10 mouse cellular contexts compared by ENCODE assay signal in the genomic region with DNA sequence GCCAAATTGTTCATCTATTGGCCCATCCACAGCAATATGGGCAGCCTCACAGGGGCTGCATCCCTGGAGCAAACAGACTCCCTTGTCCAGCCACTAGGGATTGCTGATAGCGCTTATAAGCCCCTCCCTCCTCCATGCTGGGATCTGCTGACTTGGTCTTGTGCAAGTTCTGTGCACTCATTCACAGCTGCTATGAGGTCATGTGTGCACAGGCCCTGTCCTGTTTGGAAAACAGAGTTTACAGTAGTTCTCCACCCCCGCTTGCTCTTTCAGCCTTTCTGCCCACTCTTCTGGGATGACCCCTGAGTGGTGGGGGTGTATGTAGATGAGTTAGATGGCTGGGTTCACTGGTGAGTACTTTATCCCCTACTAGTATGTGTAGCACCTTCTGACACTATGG.
DNase-seq lines count a peak whose midpoint lies in the region; ATAC-seq lines count a peak whose summit lies in the region.
"Had no signal": no experiment of that assay in that cellular context is flagged by ENCODE, and none has a peak within 500 bp of the region (broad histone marks: within the 10 kb centered on the region; RNA-seq: fewer than 3 reads in every experiment).

No protein-coding gene starts in this region.

- H3K4me3 ChIP-seq in heart, embryonic 10.5 days, result no peak overlapping the region
- no peak overlapping the region for H3K4me3 ChIP-seq in forebrain, embryonic 16.5 days (replicated peaks; ENCODE audit: low read length)

- intact Hi-C loops in heart, postnatal 10 days (cut with DNase I), result no loop called here

- 66% methylated on average over 2 of the region's 2 CpGs for WGBS in heart, embryonic 10.5 days
- WGBS in forebrain, embryonic 16.5 days, result 83% methylated on average over 2 of the region's 2 CpGs

- no peaks in the 10 kb centered on the region for H3K36me3 ChIP-seq in heart, embryonic 10.5 days
- no peaks in the 10 kb centered on the region for H3K36me3 ChIP-seq in forebrain, embryonic 16.5 days (ENCODE audit: control insufficient read depth, insufficient read depth)

- peak; percentile 98 for DNase-seq in heart, adult 11 months
- no peak for DNase-seq in heart, embryonic 10.5 days (ENCODE audit: low spot score)
- DNase-seq in ES-CJ7 (ENCODE audit: low read depth, low spot score), result peak; percentile 34
- DNase-seq in heart, postnatal 10 days, result peak; percentile 57 to 61
- peak; percentile 17 to 39 for DNase-seq in lung, postnatal 4 days
- no peak for DNase-seq in adrenal gland, postnatal 4 days (ENCODE audit: low spot score in 2 of 2)
- DNase-seq in urinary bladder, postnatal 25 days (ENCODE audit: low spot score), result no peak
- DNase-seq: kidney, postnatal 36 days had no signal

- H3K27ac ChIP-seq in heart, embryonic 10.5 days, result no peak overlapping the region
- no peak overlapping the region for H3K27ac ChIP-seq in forebrain, embryonic 16.5 days (ENCODE audit: low read length)

- no peaks in the 10 kb centered on the region for H3K4me1 ChIP-seq in heart, embryonic 10.5 days
- peaks cover 9% of the 10 kb centered on the region; the same call in 1 of the 2 replicates for H3K4me1 ChIP-seq in forebrain, embryonic 16.5 days (replicated peaks; ENCODE audit: control insufficient read depth, insufficient read depth, low read length)

- ATAC-seq in forebrain, embryonic 16.5 days, result no peak
- ATAC-seq: hindbrain, embryonic 16.5 days had no signal

- no peaks in the 10 kb centered on the region for H3K27me3 ChIP-seq in heart, embryonic 10.5 days (ENCODE audit: insufficient read depth, poor library complexity, severe bottlenecking)
- no peaks in the 10 kb centered on the region for H3K27me3 ChIP-seq in forebrain, embryonic 16.5 days (replicated peaks; ENCODE audit: control insufficient read depth, insufficient read depth, low read length)

- H3K4me2 ChIP-seq in forebrain, embryonic 16.5 days (ENCODE audit: low read length), result no peak overlapping the region

- no peaks in the 10 kb centered on the region for H3K9me3 ChIP-seq in heart, embryonic 10.5 days
- H3K9me3 ChIP-seq in forebrain, embryonic 16.5 days (ENCODE audit: control insufficient read depth, low read length), result no peaks in the 10 kb centered on the region

- no peak overlapping the region for H3K9ac ChIP-seq in forebrain, embryonic 16.5 days (replicated peaks; ENCODE audit: low read depth, low read length)

Comparison
In these comparisons a context has a peak if more than half of its experiments do, and no peak if none do; other contexts are left out.
1. DNase-seq: peak in heart, adult 11 months (single experiment), ES-CJ7 (single experiment), heart, postnatal 10 days (2 of 2) and lung, postnatal 4 days (2 of 2); none in heart, embryonic 10.5 days (single experiment), adrenal gland, postnatal 4 days (0 of 2) and urinary bladder, postnatal 25 days (single experiment).